Mouse (Mus musculus): ENCODE data around the gene Rad50. TPM values are rescaled to one million over a fixed set of nuclear protein-coding genes. Genes with fewer than 3 reads are reported as not detected.

The Rad50 gene
- total and polyA plus RNA-seq, 2 experiments from 2014 or later, result 5.8 to 10.0 TPM

- no peaks in the 10 kb centered on the region for H3K9me3 ChIP-seq (ENCODE audit: low read length)
- no peak overlapping the region for H3K4me3 ChIP-seq (ENCODE audit: low read depth, low read length)
- no peaks in the 10 kb centered on the region for H3K27me3 ChIP-seq (ENCODE audit: insufficient read depth, low read length)
- no peak for TF ChIP-seq CTCF (IDR thresholded peaks at IDR 0.05)
- H3K9ac ChIP-seq (replicated peaks; ENCODE audit: low read length, poor library complexity, severe bottlenecking), result no peak overlapping the region
- no peak overlapping the region for H3K27ac ChIP-seq (ENCODE audit: low read depth, low read length)
- DNase-seq (ENCODE audit: low spot score) (no peak), ATAC-seq (ENCODE audit: low FRiP score) (no peak)
- no peak overlapping the region for H3K4me2 ChIP-seq (ENCODE audit: low read depth, low read length, poor library complexity, severe bottlenecking)
- no peaks in the 10 kb centered on the region for H3K4me1 ChIP-seq (ENCODE audit: insufficient read depth, low read length)
- 98% methylated on average over 2 of the region's 2 CpGs for WGBS
- no peaks in the 10 kb centered on the region for H3K36me3 ChIP-seq (ENCODE audit: insufficient read depth, low read length)
These were observed 83.0 kb downstream of the Rad50 start for GRCm38 (mm10) chr11:53624124-53624523.

- Histone ChIP-seq H3K27ac (ENCODE audit: low read depth, low read length) (no peak overlapping the region), H3K36me3 (ENCODE audit: insufficient read depth, low read length) (no peaks in the 10 kb centered on the region), H3K4me2 (ENCODE audit: low read depth, low read length, poor library complexity, severe bottlenecking) (no peak overlapping the region), H3K9ac (replicated peaks; ENCODE audit: low read length, poor library complexity, severe bottlenecking) (no peak overlapping the region), H3K27me3 (ENCODE audit: insufficient read depth, low read length) (no peaks in the 10 kb centered on the region), H3K4me3 (ENCODE audit: low read depth, low read length) (no peak overlapping the region), H3K9me3 (ENCODE audit: low read length) (no peaks in the 10 kb centered on the region), H3K4me1 (ENCODE audit: insufficient read depth, low read length) (no peaks in the 10 kb centered on the region)
- ATAC-seq (ENCODE audit: low FRiP score) (no peak), DNase-seq (ENCODE audit: low spot score) (no peak)
- WGBS, result 94% methylated on average over 9 of the region's 9 CpGs
- TF ChIP-seq CTCF (IDR thresholded peaks at IDR 0.05), result no peak
These were observed 83.5 kb downstream of the Rad50 start for GRCm38 (mm10) chr11:53623573-53623972.

- H3K36me3 ChIP-seq (ENCODE audit: insufficient read depth, low read length), result no peaks in the 10 kb centered on the region
- H3K9ac ChIP-seq (replicated peaks; ENCODE audit: low read length, poor library complexity, severe bottlenecking), result no peak overlapping the region
- H3K27ac ChIP-seq (ENCODE audit: low read depth, low read length), result no peak overlapping the region
- TF ChIP-seq CTCF (IDR thresholded peaks at IDR 0.05), result no peak
- ATAC-seq (ENCODE audit: low FRiP score) (no peak), DNase-seq (ENCODE audit: low spot score) (no peak)
- H3K4me1 ChIP-seq (ENCODE audit: insufficient read depth, low read length), result no peaks in the 10 kb centered on the region
- H3K9me3 ChIP-seq (ENCODE audit: low read length), result no peaks in the 10 kb centered on the region
- no peak overlapping the region for H3K4me2 ChIP-seq (ENCODE audit: low read depth, low read length, poor library complexity, severe bottlenecking)
- no peak overlapping the region for H3K4me3 ChIP-seq (ENCODE audit: low read depth, low read length)
- no peaks in the 10 kb centered on the region for H3K27me3 ChIP-seq (ENCODE audit: insufficient read depth, low read length)
- WGBS, result 74% methylated on average over 6 of the region's 6 CpGs
These were observed 84.7 kb downstream of the Rad50 start for GRCm38 (mm10) chr11:53622440-53622806.

- Histone ChIP-seq H3K9ac (replicated peaks; ENCODE audit: low read length, poor library complexity, severe bottlenecking) (no peak overlapping the region), H3K36me3 (ENCODE audit: insufficient read depth, low read length) (no peaks in the 10 kb centered on the region), H3K9me3 (ENCODE audit: low read length) (no peaks in the 10 kb centered on the region), H3K4me1 (ENCODE audit: insufficient read depth, low read length) (no peaks in the 10 kb centered on the region), H3K27ac (ENCODE audit: low read depth, low read length) (no peak overlapping the region), H3K27me3 (ENCODE audit: insufficient read depth, low read length) (no peaks in the 10 kb centered on the region), H3K4me3 (ENCODE audit: low read depth, low read length) (no peak overlapping the region), H3K4me2 (ENCODE audit: low read depth, low read length, poor library complexity, severe bottlenecking) (no peak overlapping the region)
- no peak for DNase-seq (ENCODE audit: low spot score)
- no peak for TF ChIP-seq CTCF (IDR thresholded peaks at IDR 0.05)
- 91% methylated on average over 11 of the region's 11 CpGs for WGBS
- no peak for ATAC-seq (ENCODE audit: low FRiP score)
These were observed 85.3 kb downstream of the Rad50 start for GRCm38 (mm10) chr11:53621582-53622439.

GRCm38 (mm10) chr11:53620094-53620493, 87.0 kb downstream of the Rad50 start:
- H3K27ac ChIP-seq (ENCODE audit: low read depth, low read length), result no peak overlapping the region
- H3K4me1 ChIP-seq (ENCODE audit: insufficient read depth, low read length), result no peaks in the 10 kb centered on the region
- no peak overlapping the region for H3K4me2 ChIP-seq (ENCODE audit: low read depth, low read length, poor library complexity, severe bottlenecking)
- H3K4me3 ChIP-seq (ENCODE audit: low read depth, low read length), result no peak overlapping the region
- H3K36me3 ChIP-seq (ENCODE audit: insufficient read depth, low read length), result no peaks in the 10 kb centered on the region
- H3K9me3 ChIP-seq (ENCODE audit: low read length), result no peaks in the 10 kb centered on the region
- ATAC-seq (ENCODE audit: low FRiP score) (no peak), DNase-seq (ENCODE audit: low spot score) (no peak)
- H3K9ac ChIP-seq (replicated peaks; ENCODE audit: low read length, poor library complexity, severe bottlenecking), result no peak overlapping the region
- 89% methylated on average over 4 of the region's 4 CpGs for WGBS
- no peaks in the 10 kb centered on the region for H3K27me3 ChIP-seq (ENCODE audit: insufficient read depth, low read length)
- no peak for TF ChIP-seq CTCF (IDR thresholded peaks at IDR 0.05)

- Histone ChIP-seq H3K4me2 (ENCODE audit: low read depth, low read length, poor library complexity, severe bottlenecking) (no peak overlapping the region), H3K36me3 (ENCODE audit: insufficient read depth, low read length) (no peaks in the 10 kb centered on the region), H3K9me3 (ENCODE audit: low read length) (no peaks in the 10 kb centered on the region), H3K27ac (ENCODE audit: low read depth, low read length) (no peak overlapping the region), H3K4me1 (ENCODE audit: insufficient read depth, low read length) (no peaks in the 10 kb centered on the region), H3K9ac (replicated peaks; ENCODE audit: low read length, poor library complexity, severe bottlenecking) (no peak overlapping the region), H3K27me3 (ENCODE audit: insufficient read depth, low read length) (no peaks in the 10 kb centered on the region), H3K4me3 (ENCODE audit: low read depth, low read length) (no peak overlapping the region)
- WGBS, result 69% methylated on average over 6 of the region's 6 CpGs
- DNase-seq (ENCODE audit: low spot score), result no peak
- no peak for TF ChIP-seq CTCF (IDR thresholded peaks at IDR 0.05)
- no peak for ATAC-seq (ENCODE audit: low FRiP score)
These were observed 87.7 kb downstream of the Rad50 start for GRCm38 (mm10) chr11:53619428-53619827.
